In genomic region chr13:37107721-37108120, GRCm38 (mm10) we compare ENCODE assay signal across 20 mouse cellular contexts.
"Had no signal": no experiment of that assay in that cellular context is flagged by ENCODE, and none has a peak within 500 bp of the region (broad histone marks: within the 10 kb centered on the region; RNA-seq: fewer than 3 reads in every experiment).

No protein-coding gene starts in this region.

- ATAC-seq: midbrain, embryonic 13.5 days had no signal

- H3K4me3 ChIP-seq: left cerebral cortex, adult 2 months; liver, embryonic 13.5 days; megakaryocyte, embryonic 14.5 days; midbrain, embryonic 10.5 days; midbrain, embryonic 13.5 days; neural tube, embryonic 12.5 days; neural tube, embryonic 15.5 days had no signal

- H3K36me3 ChIP-seq: liver, embryonic 13.5 days; midbrain, embryonic 10.5 days; midbrain, embryonic 13.5 days; neural tube, embryonic 12.5 days; neural tube, embryonic 15.5 days had no signal

- H3K9me3 ChIP-seq: liver, embryonic 13.5 days; megakaryocyte, embryonic 14.5 days; midbrain, embryonic 10.5 days; midbrain, embryonic 13.5 days; neural tube, embryonic 12.5 days; neural tube, embryonic 15.5 days had no signal

- H3K9ac ChIP-seq: liver, embryonic 13.5 days; lung, embryonic 14.5 days; midbrain, embryonic 13.5 days; neural tube, embryonic 12.5 days; neural tube, embryonic 15.5 days had no signal

- DNase-seq: kidney, postnatal 14 days; kidney, postnatal 4 days; layer of hippocampus, postnatal 36 days; liver, embryonic 13.5 days; lung, embryonic 14.5 days; lung, postnatal 10 days; lung, postnatal 36 days; right cerebral cortex, adult 18-20 months; right cerebral cortex, postnatal 14 days; right cerebral cortex, postnatal 4 days; thymus, adult 2 months; thymus, postnatal 14 days; thymus, postnatal 4 days had no signal

- H3K4me1 ChIP-seq: liver, embryonic 13.5 days had no signal

- H3K4me2 ChIP-seq: liver, embryonic 13.5 days; lung, embryonic 14.5 days; midbrain, embryonic 13.5 days; neural tube, embryonic 12.5 days; neural tube, embryonic 15.5 days had no signal

- H3K27me3 ChIP-seq: liver, embryonic 13.5 days; megakaryocyte, embryonic 14.5 days; midbrain, embryonic 13.5 days; neural tube, embryonic 12.5 days; neural tube, embryonic 15.5 days had no signal

- H3K27ac ChIP-seq: left cerebral cortex, adult 2 months; liver, embryonic 13.5 days; midbrain, embryonic 10.5 days; midbrain, embryonic 13.5 days; neural tube, embryonic 12.5 days; neural tube, embryonic 15.5 days; stomach, postnatal 0 days had no signal
